Mouse (Mus musculus) stomach, postnatal 0 days (tissue): ENCODE data around the gene Samd4b.

ENCODE experiments used
- CTCF ChIP-seq: IDR thresholded peaks from 2 replicates; pipeline ENCODE4 v1.5.1; 2016; ENCODE audit warnings: antibody characterized with exemption, low read depth, mild to moderate bottlenecking, moderate library complexity
- EP300 ChIP-seq: optimal IDR thresholded peaks from 2 replicates; pipeline ENCODE3; 2016; ENCODE audit warnings: antibody characterized with exemption

DNA sequence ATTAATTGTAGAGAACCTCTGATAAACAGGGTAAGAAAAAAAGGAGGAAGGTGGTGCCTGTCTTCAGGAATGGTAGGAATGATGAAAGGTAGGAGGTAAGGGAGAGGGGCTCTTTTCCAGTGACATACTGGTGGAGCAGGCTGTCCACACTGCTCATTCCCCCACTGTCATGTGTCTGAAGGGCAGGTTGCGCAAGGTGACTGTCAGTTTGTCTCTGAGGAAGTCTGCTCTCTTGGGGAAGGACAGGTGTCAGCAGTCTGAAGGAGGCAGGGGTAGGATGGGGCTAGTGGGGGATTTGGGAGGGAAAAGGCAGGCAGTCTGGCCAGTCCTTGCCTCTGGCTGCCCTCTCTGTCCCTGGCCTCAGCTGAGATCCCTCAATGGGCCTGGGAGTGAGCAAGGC is 196.9 kb downstream of the Samd4b start:
- TF ChIP-seq CTCF: no peak
- no peak for TF ChIP-seq EP300
